Mouse (Mus musculus) heart, embryonic 13.5 days (tissue): ENCODE data around the gene Fancm. TPM values are rescaled to one million over a fixed set of nuclear protein-coding genes. Genes with fewer than 3 reads are reported as not detected.

Experiments used
- ATAC-seq: fragments of 200-750 bp; cut with Nextera tagmentation; 2 replicates; pipeline ENCODE4 v1.8.0; 2017; ENCODE audit warnings: moderate TSS enrichment; ENCODE audit not compliant: insufficient number of reproducible peaks, low FRiP score, low TSS enrichment; ENCODE audit errors: extremely low read depth
- H3K27ac ChIP-seq: fragments of 300-500 bp; sonication (generic); replicated peaks from 2 replicates; pipeline ENCODE4 v1.5.1; 2015; ENCODE audit warnings: moderate library complexity, mild to moderate bottlenecking, inconsistent platforms
- H3K27me3 ChIP-seq: fragments of 300-500 bp; sonication (generic); replicated peaks from 2 replicates; pipeline ENCODE4 v1.6.1; 2015; ENCODE audit warnings: mild to moderate bottlenecking, inconsistent platforms
- H3K36me3 ChIP-seq: fragments of 300-500 bp; sonication (generic); 2 replicates; pipeline ENCODE4 v1.6.1; 2015; ENCODE audit warnings: mild to moderate bottlenecking, inconsistent platforms
- H3K4me1 ChIP-seq: fragments of 300-500 bp; sonication (generic); 2 replicates; pipeline ENCODE4 v1.6.1; 2015; ENCODE audit warnings: inconsistent platforms
- H3K4me2 ChIP-seq: fragments of 300-500 bp; sonication (generic); 2 replicates; pipeline ENCODE4 v1.6.1; 2015; ENCODE audit warnings: inconsistent platforms, mild to moderate bottlenecking, moderate library complexity
- H3K4me3 ChIP-seq: fragments of 300-500 bp; sonication (generic); 2 replicates; pipeline ENCODE4 v1.5.1; 2015; ENCODE audit warnings: moderate library complexity, mild to moderate bottlenecking, inconsistent platforms
- H3K9ac ChIP-seq: fragments of 300-500 bp; sonication (generic); 2 replicates; pipeline ENCODE4 v1.6.1; 2015; ENCODE audit warnings: inconsistent platforms, mild to moderate bottlenecking, moderate library complexity
- H3K9me3 ChIP-seq: fragments of 300-500 bp; sonication (generic); 2 replicates; pipeline ENCODE4 v1.6.1; 2016; ENCODE audit warnings: inconsistent platforms
- WGBS: fragments of 180-500 bp; shearing (Covaris S2); methylation state at CpG from one replicate; pipeline ENCODE4 v1.1.7; 2015; ENCODE audit warnings: mixed read lengths; 5-methylcytosine and 5-hydroxymethylcytosine counted together
- polyA plus RNA-seq: library from polyadenylated mRNA; unstranded; fragments of >200 nt; fragmentation: Nextera tagmentation; extraction: Ambion mirVana; gene quantifications from 2 replicates; pipeline ENCODE4 v1.2.1, GENCODE M21; 2015

Gene Fancm
- 5.9 and 6.1 TPM in 2 replicates for polyA plus RNA-seq

DNA sequence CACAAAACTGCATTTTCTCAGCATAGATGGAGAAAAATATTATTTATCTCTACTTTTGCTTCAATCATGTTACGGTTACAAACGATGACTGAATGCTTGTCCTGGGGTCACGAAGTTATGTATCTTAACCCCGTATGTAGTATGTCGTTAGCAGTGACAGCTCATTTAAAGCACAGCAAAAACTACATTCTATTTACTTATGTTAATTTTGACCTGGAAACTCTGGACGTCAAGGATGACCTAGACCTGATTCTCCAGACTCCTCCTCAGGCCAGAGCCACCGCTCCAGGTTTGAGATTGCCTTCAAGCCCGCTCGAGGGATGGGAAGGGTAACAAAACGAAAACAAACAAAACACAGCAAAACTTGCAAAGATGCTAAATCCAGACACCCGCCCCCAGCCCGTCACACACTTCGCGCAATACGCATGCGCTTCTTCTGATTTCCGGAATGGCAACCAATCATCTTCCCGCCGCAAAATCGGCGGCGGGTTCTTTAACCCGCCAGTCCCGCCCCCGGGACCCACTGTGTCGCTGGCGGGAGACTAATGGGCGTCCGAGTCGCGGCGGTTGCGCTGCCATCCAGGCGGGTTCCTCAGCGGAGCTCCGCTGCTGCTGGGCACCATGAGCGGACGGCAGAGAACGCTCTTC, at the start of gene Fancm:
TSS of gene Fancm (plus strand) at position 519 of the 648 bp plus-strand sequence.
- H3K36me3 ChIP-seq: peaks cover 14% of the 10 kb centered on the region
- H3K9ac ChIP-seq: peak within 1 kb of the TSS; percentile 93
- WGBS: 2% methylated on average over 39 of the region's 39 CpGs
- H3K9me3 ChIP-seq: no peaks in the 10 kb centered on the region
- peaks cover 40% of the 10 kb centered on the region for H3K4me1 ChIP-seq
- ATAC-seq: 0 out of 2 replicates have a peak, but pooled peaks have one; percentile 11
- peak within 1 kb of the TSS; percentile 93 for H3K27ac ChIP-seq
- H3K27me3 ChIP-seq: no peaks in the 10 kb centered on the region
- peak within 1 kb of the TSS; percentile 93 for H3K4me3 ChIP-seq
- H3K4me2 ChIP-seq: peak within 1 kb of the TSS; percentile 95

GRCm38 (mm10) chr12:65035839-65036189, 39.6 kb upstream of the Fancm start:
- Histone ChIP-seq H3K4me2 (peak overlapping the region; percentile 78), H3K4me3 (peak overlapping the region; percentile 88), H3K9ac (peak overlapping the region; percentile 96), H3K36me3 (peaks cover 2% of the 10 kb centered on the region; the same call in 1 of the 2 replicates), H3K9me3 (no peaks in the 10 kb centered on the region), H3K27ac (peak overlapping the region; percentile 86; the same call in 1 of the 2 replicates), H3K4me1 (peaks cover 28% of the 10 kb centered on the region), H3K27me3 (no peaks in the 10 kb centered on the region)
- WGBS: 49% methylated on average over 8 of the region's 8 CpGs
- ATAC-seq: no peak

DNA sequence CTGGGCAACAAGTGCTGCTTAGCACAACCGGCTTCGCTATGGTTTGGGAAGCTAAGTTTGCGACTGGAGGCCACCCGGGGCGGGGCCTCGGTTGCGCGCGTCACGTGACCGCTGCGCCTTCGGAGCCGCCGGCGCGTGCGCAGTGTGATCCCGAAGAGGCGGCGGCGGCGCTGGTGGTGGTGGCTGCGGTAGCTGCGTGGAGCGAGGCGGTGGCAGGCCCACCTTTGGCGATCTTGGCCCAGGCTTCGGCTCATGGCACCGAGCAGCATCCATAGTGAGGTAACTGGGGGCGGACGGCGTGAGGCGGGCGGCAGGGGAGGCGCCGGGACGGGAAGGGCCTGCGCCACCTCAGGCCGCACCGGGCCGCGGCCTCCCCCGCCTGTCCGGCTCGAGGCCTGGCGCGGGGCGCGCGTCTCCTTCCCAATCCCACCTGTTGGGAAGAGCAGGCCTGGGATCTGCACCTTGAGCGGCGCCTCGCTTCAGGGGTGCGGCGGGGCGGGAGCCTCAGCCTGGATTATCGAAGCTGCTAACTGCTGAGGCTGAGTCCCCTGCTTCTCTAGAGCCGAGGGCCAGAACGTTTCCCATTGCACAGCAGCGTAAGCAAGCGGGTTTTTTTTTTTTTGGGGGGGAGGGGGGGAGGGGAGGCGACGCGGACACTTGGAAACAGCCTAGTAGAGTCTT, 39.1 kb upstream of the Fancm start, which contains the start of gene Prpf39:
TSS of gene Prpf39 (plus strand) at position 144 of the 681 bp plus-strand sequence.
- Histone ChIP-seq H3K27ac (peak within 1 kb of the TSS; percentile 86), H3K27me3 (no peaks in the 10 kb centered on the region), H3K9ac (peak within 1 kb of the TSS; percentile 96), H3K4me3 (peak within 1 kb of the TSS; percentile 88), H3K4me2 (peak within 1 kb of the TSS; percentile 78), H3K36me3 (peaks cover 2% of the 10 kb centered on the region; the same call in 1 of the 2 replicates), H3K9me3 (no peaks in the 10 kb centered on the region), H3K4me1 (peaks cover 28% of the 10 kb centered on the region)
- under 1% methylated on average over 65 of the region's 65 CpGs for WGBS
- peak; percentile 90 for ATAC-seq

GRCm38 (mm10) chr12:65036892-65037545, 38.4 kb upstream of the Fancm start:
- peaks cover 28% of the 10 kb centered on the region for H3K4me1 ChIP-seq
- H3K9ac ChIP-seq: peak overlapping the region; percentile 96
- no peak for ATAC-seq
- no peaks in the 10 kb centered on the region for H3K27me3 ChIP-seq
- peaks cover 5% of the 10 kb centered on the region for H3K36me3 ChIP-seq
- 12% methylated on average over 18 of the region's 18 CpGs for WGBS
- H3K4me3 ChIP-seq: peak overlapping the region; percentile 88
- peak overlapping the region; percentile 78 for H3K4me2 ChIP-seq
- peak overlapping the region; percentile 86; the same call in 1 of the 2 replicates for H3K27ac ChIP-seq
- H3K9me3 ChIP-seq: no peaks in the 10 kb centered on the region

- Histone ChIP-seq H3K27ac (no peak overlapping the region), H3K36me3 (peaks cover 11% of the 10 kb centered on the region), H3K4me1 (peaks cover 28% of the 10 kb centered on the region), H3K4me3 (peak overlapping the region; percentile 88), H3K4me2 (peak overlapping the region; percentile 78), H3K27me3 (no peaks in the 10 kb centered on the region), H3K9ac (peak overlapping the region; percentile 96), H3K9me3 (no peaks in the 10 kb centered on the region)
- ATAC-seq: no peak
- WGBS: 21% methylated on average over 4 of the region's 4 CpGs
Observed at GRCm38 (mm10) chr12:65037546-65037937, 37.9 kb upstream of the Fancm start.

- no peaks in the 10 kb centered on the region for H3K4me1 ChIP-seq
- H3K9me3 ChIP-seq: no peaks in the 10 kb centered on the region
- no peaks in the 10 kb centered on the region for H3K27me3 ChIP-seq
- no peak overlapping the region for H3K4me3 ChIP-seq
- ATAC-seq: no peak
- no peak overlapping the region for H3K27ac ChIP-seq
- no peak overlapping the region for H3K9ac ChIP-seq
- no peak overlapping the region for H3K4me2 ChIP-seq
- peaks cover 61% of the 10 kb centered on the region for H3K36me3 ChIP-seq
Observed at GRCm38 (mm10) chr12:65048799-65049198, 26.6 kb upstream of the Fancm start.

DNA sequence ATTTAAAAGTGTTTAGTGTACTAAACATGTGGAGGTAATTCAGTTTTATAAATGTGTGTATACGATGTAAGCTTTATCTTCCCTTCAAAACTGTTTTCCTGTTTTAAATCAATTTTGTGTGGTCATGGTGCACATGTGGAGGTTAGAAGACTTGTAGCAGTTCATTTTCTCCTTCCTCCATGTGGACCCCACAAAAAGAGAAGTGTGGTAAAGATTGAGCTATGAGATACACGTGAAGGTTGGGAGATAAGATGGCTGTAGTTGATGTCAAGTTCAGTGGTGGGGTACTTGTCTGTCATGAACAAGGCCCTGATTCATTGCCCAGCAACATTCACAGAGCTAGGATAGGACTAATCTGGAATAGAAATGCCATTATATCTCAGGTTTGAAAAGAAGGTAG, 17.2 kb upstream of the Fancm start:
- no peaks in the 10 kb centered on the region for H3K4me1 ChIP-seq
- H3K4me3 ChIP-seq: no peak overlapping the region
- WGBS: 76% methylated on average over 2 of the region's 2 CpGs
- ATAC-seq: no peak
- H3K36me3 ChIP-seq: peaks cover 74% of the 10 kb centered on the region
- H3K27ac ChIP-seq: no peak overlapping the region
- no peaks in the 10 kb centered on the region for H3K9me3 ChIP-seq
- H3K27me3 ChIP-seq: no peaks in the 10 kb centered on the region
- H3K9ac ChIP-seq: no peak overlapping the region
- H3K4me2 ChIP-seq: no peak overlapping the region

DNA sequence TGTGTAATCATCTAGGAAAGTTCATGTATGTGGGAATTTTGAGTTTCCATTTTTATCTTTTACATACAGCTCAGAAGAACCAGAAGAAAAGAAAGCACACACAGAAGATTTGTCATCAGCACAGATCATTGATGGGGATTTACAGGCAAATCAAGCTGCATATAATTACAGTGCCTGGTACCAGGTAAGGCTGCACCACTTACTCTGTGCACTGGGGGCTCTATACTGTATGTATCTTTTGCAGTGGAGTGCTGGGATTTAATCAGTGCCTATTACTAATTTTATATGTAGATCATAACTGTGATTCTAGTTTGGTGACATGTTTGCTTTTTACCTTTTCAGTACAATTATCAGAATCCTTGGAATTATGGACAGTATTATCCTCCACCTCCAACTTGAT, 14.3 kb upstream of the Fancm start:
- H3K9ac ChIP-seq: no peak overlapping the region
- H3K27ac ChIP-seq: no peak overlapping the region
- H3K4me3 ChIP-seq: no peak overlapping the region
- H3K36me3 ChIP-seq: peaks cover 76% of the 10 kb centered on the region
- H3K9me3 ChIP-seq: no peaks in the 10 kb centered on the region
- no peaks in the 10 kb centered on the region for H3K4me1 ChIP-seq
- no peak overlapping the region for H3K4me2 ChIP-seq
- no peak for ATAC-seq
- H3K27me3 ChIP-seq: no peaks in the 10 kb centered on the region

DNA sequence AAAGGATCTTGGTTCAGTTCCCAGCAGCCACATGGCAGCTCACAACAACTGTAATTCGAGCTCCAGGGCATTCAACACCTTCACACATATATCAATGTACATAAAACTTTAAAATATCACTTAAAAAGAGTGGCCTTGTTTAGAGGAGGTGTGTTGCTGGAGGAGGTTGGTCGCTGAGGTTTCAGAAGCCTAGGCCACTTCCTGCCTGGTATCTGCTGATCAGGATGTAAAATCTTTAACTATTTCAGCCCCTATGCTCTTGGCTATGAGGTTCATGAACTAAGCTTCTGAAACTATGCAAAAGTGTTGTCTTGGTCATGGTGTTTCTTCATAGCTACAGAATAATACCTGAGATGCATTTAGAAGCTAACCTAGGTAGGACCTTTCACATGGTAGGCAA, 10.2 kb upstream of the Fancm start:
- no peaks in the 10 kb centered on the region for H3K9me3 ChIP-seq
- peaks cover 14% of the 10 kb centered on the region for H3K4me1 ChIP-seq
- 70% methylated on average over 2 of the region's 2 CpGs for WGBS
- H3K4me2 ChIP-seq: no peak overlapping the region
- peaks cover 78% of the 10 kb centered on the region for H3K36me3 ChIP-seq
- no peak overlapping the region for H3K4me3 ChIP-seq
- H3K27me3 ChIP-seq: no peaks in the 10 kb centered on the region
- no peak overlapping the region for H3K27ac ChIP-seq
- no peak for ATAC-seq
- H3K9ac ChIP-seq: no peak overlapping the region

- H3K4me2 ChIP-seq: no peak overlapping the region
- 71% methylated on average over 3 of the region's 3 CpGs for WGBS
- H3K36me3 ChIP-seq: peaks cover 71% of the 10 kb centered on the region
- no peak overlapping the region for H3K4me3 ChIP-seq
- no peak overlapping the region for H3K27ac ChIP-seq
- peaks cover 17% of the 10 kb centered on the region for H3K4me1 ChIP-seq
- no peaks in the 10 kb centered on the region for H3K9me3 ChIP-seq
- ATAC-seq: no peak
- no peaks in the 10 kb centered on the region for H3K27me3 ChIP-seq
- H3K9ac ChIP-seq: no peak overlapping the region
Observed at GRCm38 (mm10) chr12:65066234-65066633, 9.2 kb upstream of the Fancm start.

DNA sequence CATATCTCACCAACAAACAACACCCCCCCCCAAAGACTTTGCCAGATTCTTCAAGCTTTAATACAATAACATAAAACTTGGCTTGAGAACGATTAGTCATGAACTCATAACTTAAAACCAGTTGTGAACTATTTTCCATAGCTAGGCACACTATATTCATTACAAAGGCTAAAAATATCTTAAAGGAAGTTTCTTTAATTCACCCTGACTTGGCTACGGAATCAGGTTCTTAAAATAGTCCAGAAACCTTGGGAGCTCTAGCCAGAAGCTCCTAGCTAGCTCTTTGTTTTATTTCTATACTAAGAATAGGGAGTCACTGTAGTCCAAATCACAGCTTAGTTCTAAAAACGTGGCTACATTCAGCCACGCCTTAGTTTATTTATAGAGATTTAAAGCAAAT, 7.0 kb upstream of the Fancm start:
- H3K4me1 ChIP-seq: peaks cover 26% of the 10 kb centered on the region
- H3K4me2 ChIP-seq: peak overlapping the region; percentile 36
- no peaks in the 10 kb centered on the region for H3K9me3 ChIP-seq
- H3K27me3 ChIP-seq: no peaks in the 10 kb centered on the region
- 39% methylated on average over 4 of the region's 4 CpGs for WGBS
- peaks cover 62% of the 10 kb centered on the region for H3K36me3 ChIP-seq
- H3K4me3 ChIP-seq: no peak overlapping the region
- H3K27ac ChIP-seq: peak overlapping the region; percentile 74
- H3K9ac ChIP-seq: peak overlapping the region; percentile 28; the same call in 1 of the 2 replicates
- no peak for ATAC-seq
